Mouse (Mus musculus) erythroblast, embryonic 14.5 days (primary cell): ENCODE results near the gene 4933424G06Rik.

Experiments used
- GATA1 ChIP-seq: IDR thresholded peaks from 2 replicates; pipeline ENCODE4 v1.6.1; 2012; ENCODE audit warnings: low read length, inconsistent platforms, mixed read lengths
- TAL1 ChIP-seq: IDR thresholded peaks from 3 replicates; pipeline ENCODE4 v1.6.1; 2012; ENCODE audit warnings: low read length, inconsistent platforms, mixed read lengths

GRCm38 (mm10) chr1:36723146-36724056 is 13.5 kb downstream of the 4933424G06Rik start:
- TF ChIP-seq TAL1, result no peak
- TF ChIP-seq GATA1, result no peak
